Mouse (Mus musculus): ENCODE measurements around the gene Mki67.
"Not testable (repeated sequence)": the region's sequence is repeated elsewhere in the genome, so short reads cannot be mapped to it uniquely, and the experiment has no call there.

DNA sequence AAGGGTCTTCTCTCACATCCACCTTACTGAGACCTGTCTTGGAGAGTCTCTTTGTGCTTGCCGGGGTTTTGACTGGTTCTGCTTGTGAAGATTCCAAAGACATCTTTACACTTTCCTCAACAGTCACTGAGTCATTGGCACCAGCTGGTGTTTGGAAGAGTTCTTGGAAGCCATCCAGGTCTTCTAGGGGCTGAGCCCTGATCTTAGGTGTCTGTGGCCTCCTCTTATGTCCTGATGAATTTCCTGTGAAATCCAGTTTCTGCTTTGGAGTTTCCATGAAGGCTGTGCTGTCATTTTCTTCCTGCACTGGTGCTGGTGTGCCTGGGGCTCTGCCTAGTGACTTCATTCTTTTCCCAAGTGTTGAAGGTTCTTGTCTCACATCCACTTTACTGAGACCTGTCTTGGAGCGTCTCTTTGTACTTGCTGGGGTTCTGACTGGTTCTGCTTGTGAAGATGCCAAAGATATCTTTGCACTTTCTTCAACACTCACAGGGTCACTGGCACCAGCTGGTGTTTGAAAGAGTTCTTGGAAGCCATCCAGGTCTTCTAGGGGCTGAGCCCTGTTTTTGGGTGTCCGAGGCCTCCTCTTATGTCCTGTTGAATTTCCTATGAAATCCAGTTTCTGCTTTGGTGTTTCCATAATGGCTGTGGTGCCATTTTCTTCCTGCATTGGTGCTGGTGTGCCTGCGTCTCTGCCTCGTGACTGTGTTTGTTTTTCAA lies 19.0 kb downstream of the Mki67 start:
- TF ChIP-seq CTCF, EP300 (IDR thresholded peaks at IDR 0.05): not testable (repeated sequence)

Measured in lung, postnatal 0 days (tissue).